Mouse (Mus musculus): Measurements from ENCODE around the gene Hcrt. TPM values are rescaled to one million over a fixed set of nuclear protein-coding genes. Genes with fewer than 3 reads are reported as not detected.

The Hcrt gene
- total RNA-seq, 1 experiment from 2014 or later, result not detected

DNA sequence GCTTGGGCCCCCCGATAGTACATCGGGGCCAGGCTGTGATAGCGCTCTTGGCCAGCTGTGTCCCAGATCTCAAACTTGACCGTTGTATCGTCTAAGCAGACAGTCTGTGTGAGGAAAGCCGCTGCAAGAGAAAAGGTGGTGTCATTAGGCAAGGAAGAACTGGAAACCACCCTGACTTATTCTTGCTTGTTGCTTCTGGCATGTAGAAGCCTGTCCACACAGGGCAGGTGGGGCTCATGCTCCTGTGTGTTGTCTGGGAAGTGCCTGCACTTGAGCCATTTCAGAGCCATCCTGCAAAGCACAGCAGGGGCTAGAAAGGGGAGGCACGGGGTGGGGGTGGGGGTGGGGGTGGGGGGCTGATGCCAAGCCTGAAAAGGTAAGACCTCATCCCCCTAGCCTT is 44.3 kb downstream of the Hcrt start:
- ATAC-seq (ENCODE audit: extremely low read depth, insufficient number of reproducible peaks, low FRiP score, poor library complexity, severe bottlenecking), result no peak

DNA sequence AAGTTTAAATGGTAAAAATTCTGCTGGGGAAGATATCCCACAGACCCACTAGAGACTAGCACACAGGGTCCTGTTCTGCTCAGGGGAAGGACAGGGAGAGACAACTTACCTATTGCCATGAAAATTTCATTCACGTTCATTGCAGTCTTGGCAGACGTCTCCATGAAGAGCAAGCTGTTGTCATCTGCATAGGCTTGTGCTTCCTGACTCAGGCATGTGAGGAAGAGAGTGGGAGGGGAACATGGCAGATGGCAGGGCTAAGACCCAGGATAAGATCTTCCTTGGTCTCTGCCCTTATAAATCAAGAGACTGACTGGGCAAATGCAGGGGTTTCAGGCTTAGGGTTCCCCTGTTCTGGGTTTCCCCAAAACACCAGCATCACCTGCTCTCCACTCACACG is 46.1 kb downstream of the Hcrt start:
- no peak for ATAC-seq (ENCODE audit: extremely low read depth, insufficient number of reproducible peaks, low FRiP score, poor library complexity, severe bottlenecking)

DNA sequence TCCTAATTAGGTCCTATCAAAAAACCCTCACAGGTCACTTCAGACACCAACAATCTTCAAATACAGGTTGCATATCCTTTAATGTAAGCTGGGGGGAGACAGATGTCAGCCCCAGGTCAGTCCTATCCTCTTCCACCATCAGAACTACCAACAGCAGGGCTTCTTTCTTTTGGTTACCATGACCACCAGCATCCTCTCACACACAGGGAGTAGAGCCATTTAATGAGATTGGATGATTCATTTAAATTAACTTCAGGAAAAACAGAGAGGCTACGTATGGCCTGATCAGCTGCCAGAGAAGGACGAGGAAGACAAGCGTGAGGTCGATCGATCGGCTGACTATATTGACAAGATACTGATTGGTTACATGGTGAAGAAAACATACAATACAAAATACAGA is 47.8 kb downstream of the Hcrt start:
- no peak for ATAC-seq (ENCODE audit: extremely low read depth, insufficient number of reproducible peaks, low FRiP score, poor library complexity, severe bottlenecking)

DNA sequence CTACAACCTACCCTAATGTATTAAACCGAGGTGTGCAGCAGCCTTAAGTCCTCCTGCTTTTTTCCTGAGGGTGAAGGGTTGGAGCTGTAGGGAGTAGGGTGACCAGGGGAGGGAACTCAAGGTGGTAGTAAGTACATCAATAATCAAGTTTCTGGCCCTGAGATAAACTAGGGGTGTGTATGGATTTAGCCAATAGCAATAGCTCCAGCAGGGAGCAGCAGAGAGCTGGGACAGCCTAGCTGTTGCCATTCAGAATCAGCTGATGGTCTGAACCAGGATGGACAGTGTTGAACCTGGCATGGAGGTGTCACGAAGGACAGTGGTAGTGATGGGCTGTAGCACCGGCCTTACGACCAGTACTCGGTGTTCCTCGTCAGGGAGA is 48.2 kb downstream of the Hcrt start:
- ATAC-seq (ENCODE audit: extremely low read depth, insufficient number of reproducible peaks, low FRiP score, poor library complexity, severe bottlenecking), result peak; percentile 66

DNA sequence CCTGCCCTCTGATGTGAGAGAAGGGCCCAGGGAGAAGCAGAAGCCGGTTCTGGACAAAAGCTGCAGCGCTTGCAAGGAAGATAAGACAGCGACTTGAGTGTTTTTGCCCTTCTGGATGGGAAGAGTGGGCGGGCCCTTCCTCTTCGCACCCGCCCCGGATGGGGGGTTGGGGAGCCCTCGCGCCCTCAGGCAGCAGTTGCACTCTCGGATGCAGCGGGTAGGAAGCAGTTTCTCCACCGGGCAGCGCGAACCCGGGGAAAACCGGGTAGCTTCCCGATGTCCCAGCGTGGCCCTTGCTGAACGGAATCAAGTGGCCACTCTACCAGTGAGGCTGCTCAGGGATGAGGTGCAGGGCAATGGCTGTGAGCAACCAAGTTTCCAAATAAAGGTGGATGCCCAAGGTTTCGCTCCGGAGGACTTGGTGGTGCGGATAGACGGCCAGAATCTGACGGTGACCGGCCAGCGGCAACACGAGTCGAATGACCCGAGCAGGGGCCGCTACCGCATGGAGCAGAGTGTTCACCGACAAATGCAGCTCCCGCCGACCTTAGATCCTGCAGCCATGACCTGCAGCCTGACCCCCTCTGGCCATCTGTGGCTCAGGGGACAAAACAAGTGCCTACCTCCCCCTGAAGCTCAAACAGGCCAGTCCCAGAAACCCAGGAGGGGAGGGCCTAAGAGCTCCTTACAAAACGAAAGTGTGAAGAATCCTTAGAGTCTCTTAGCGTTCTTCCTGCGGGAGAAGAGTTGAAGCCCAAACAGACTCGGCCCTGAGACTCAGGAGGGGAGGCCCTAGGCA is 48.8 kb downstream of the Hcrt start, which contains the start of gene Hspb9:
Hspb9 (plus strand) TSS at position 116 of the 799 bp plus-strand sequence.
- ATAC-seq (ENCODE audit: extremely low read depth, insufficient number of reproducible peaks, low FRiP score, poor library complexity, severe bottlenecking), result peak; percentile 31; the same call in 1 of the 2 replicates

DNA sequence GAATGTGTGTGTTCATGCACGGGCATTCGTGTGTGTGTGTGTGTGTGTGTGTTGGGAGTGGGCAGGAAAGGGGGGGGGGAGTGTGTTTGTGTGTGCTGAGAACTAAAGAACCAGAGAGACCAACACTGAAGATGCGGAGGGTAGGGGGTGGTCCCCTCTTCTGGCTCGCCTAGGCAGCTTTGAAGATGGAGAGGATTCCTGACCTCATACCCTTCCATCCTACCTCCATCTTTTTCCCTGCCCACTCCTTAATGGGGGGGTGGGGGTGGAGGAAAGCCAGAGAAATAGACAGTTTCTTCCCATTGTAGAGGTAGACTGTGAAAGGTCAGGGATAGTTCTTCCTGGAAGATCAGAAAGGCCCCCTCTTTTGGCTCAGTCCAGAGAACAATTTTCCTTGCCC is 49.6 kb downstream of the Hcrt start:
- no peak for ATAC-seq (ENCODE audit: extremely low read depth, insufficient number of reproducible peaks, low FRiP score, poor library complexity, severe bottlenecking)

DNA sequence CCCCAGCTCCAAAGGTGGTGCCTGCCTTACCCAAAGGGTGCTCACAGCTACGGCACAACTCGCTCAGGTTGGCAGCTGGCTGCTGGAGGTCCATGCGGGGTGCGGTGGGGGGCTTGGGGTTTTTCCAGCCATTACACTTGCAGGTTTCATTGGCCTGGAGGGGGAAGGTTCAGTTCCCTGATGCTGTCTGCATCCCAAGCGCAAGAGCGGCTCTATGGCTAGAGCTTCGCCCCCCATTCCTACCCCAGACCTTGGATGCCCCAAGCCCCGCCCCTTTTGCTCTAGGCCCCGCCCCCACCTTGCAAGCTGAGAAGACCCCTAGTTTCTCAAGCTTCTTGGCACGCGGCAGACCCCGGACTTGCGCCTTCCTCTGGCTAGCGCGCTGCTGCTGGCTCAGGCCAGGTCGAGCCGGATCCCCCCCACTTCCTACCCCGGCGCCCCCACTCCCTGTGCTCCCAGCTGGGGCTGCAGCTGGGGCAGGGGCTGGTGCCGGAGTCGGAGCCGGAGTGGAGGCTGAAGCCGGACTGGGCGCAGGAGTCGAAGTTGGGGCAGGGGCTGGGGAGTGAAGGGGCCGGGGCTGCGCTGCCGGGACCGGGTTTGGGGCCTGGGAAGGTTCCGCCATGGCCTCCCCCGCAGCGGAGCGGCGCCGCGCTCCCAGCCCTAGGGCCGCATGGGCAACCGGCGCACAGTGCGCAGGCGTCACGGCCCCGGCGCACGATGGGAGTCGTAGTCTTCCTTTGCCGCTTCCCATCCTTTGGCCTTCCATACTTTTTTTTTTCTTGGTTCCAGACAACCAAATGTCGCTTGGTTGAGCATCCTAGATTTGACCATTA is 50.7 kb downstream of the Hcrt start, which contains the start of gene Kat2a:
Kat2a (minus strand) TSS at position 683 of the 833 bp plus-strand sequence.
- no peak for ATAC-seq (ENCODE audit: extremely low read depth, insufficient number of reproducible peaks, low FRiP score, poor library complexity, severe bottlenecking)

Other genes with a start within 250 kb of the Hcrt start
- gene Acly, start 234.9 kb downstream of the Hcrt start, total RNA-seq (2017), result 86.6 and 88.5 TPM in 2 replicates
- 1.0 and 1.1 TPM in 2 replicates for gene Ttc25, start 217.3 kb downstream of the Hcrt start, total RNA-seq (2017)
- gene Cnp, start 188.0 kb downstream of the Hcrt start, total RNA-seq (2017), result 87.3 and 99.3 TPM in 2 replicates
- gene Nkiras2, start 143.7 kb downstream of the Hcrt start, total RNA-seq (2017), result 18.3 and 22.9 TPM in 2 replicates
- 520 and 539 TPM in 2 replicates for gene Dnajc7, start 142.8 kb downstream of the Hcrt start, total RNA-seq (2017)
- not detected in 2 replicates for gene Zfp385c, start 70.5 kb downstream of the Hcrt start, total RNA-seq (2017)
- gene Dhx58, start 58.7 kb downstream of the Hcrt start, total RNA-seq (2017), result 37.9 and 59.2 TPM in 2 replicates
- 9.2 and 10.8 TPM in 2 replicates for gene Kat2a, start 50.5 kb downstream of the Hcrt start, total RNA-seq (2017)
- gene Hspb9, start 49.1 kb downstream of the Hcrt start, total RNA-seq (2017), result not detected in 2 replicates
- gene Rab5c, start 24.7 kb downstream of the Hcrt start, total RNA-seq (2017), result 136 and 138 TPM in 2 replicates
- gene Kcnh4, start 3.0 kb downstream of the Hcrt start, total RNA-seq (2017), result 0.23 TPM in 1 of 2 replicates, not detected in the other
- gene Ghdc, start 8.0 kb upstream of the Hcrt start, total RNA-seq (2017), result 8.2 and 8.6 TPM in 2 replicates
- gene Stat5b, start 87.8 kb upstream of the Hcrt start, total RNA-seq (2017), result 103 and 108 TPM in 2 replicates
- 20.9 and 22.5 TPM in 2 replicates for gene Stat5a, start 96.4 kb upstream of the Hcrt start, total RNA-seq (2017)
- 383 and 443 TPM in 2 replicates for gene Stat3, start 176.6 kb upstream of the Hcrt start, total RNA-seq (2017)
- 0.74 and 0.93 TPM in 2 replicates for gene Cavin1, start 208.0 kb upstream of the Hcrt start, total RNA-seq (2017)
- 87.7 and 108 TPM in 2 replicates for gene Atp6v0a1, start 246.5 kb upstream of the Hcrt start, total RNA-seq (2017)

Data from neutrophil, adult 5-6 weeks (primary cell).